Mouse (Mus musculus) forebrain, embryonic 16.5 days (tissue): ENCODE measurements around the gene Zcchc8. TPM values are rescaled to one million over a fixed set of nuclear protein-coding genes. Genes with fewer than 3 reads are reported as not detected.
A peak's percentile ranks its signal among the peaks of the same experiment; 100 is the strongest.
"Not testable (repeated sequence)": the region's sequence is repeated elsewhere in the genome, so short reads cannot be mapped to it uniquely, and the experiment has no call there.

Experiments
- ATAC-seq: fragments of 200-750 bp; cut with Nextera tagmentation; 2 replicates; pipeline ENCODE4 v1.8.0; 2017; ENCODE audit warnings: mild to moderate bottlenecking, moderate library complexity
- H3K27ac ChIP-seq: fragments of 300-500 bp; sonication (generic); 2 replicates; pipeline ENCODE4 v1.5.1; 2014; ENCODE audit warnings: low read length, control low read depth
- H3K27me3 ChIP-seq: fragments of 300-500 bp; sonication (generic); replicated peaks from 2 replicates; pipeline ENCODE4 v1.6.1; 2014; ENCODE audit warnings: low read length; ENCODE audit not compliant: control insufficient read depth, insufficient read depth
- H3K36me3 ChIP-seq: fragments of 300-500 bp; sonication (generic); 2 replicates; pipeline ENCODE4 v1.6.1; 2014; ENCODE audit not compliant: control insufficient read depth, insufficient read depth
- H3K4me1 ChIP-seq: fragments of 300-500 bp; sonication (generic); replicated peaks from 2 replicates; pipeline ENCODE4 v1.6.1; 2014; ENCODE audit warnings: low read length; ENCODE audit not compliant: control insufficient read depth, insufficient read depth
- H3K4me2 ChIP-seq: fragments of 300-500 bp; sonication (generic); 2 replicates; pipeline ENCODE4 v1.6.1; 2014; ENCODE audit warnings: mild to moderate bottlenecking, low read length, control low read depth
- H3K4me3 ChIP-seq: fragments of 300-500 bp; sonication (generic); replicated peaks from 2 replicates; pipeline ENCODE4 v1.5.1; 2014; ENCODE audit warnings: mild to moderate bottlenecking, low read length, control low read depth
- H3K9ac ChIP-seq: fragments of 300-500 bp; sonication (generic); replicated peaks from 2 replicates; pipeline ENCODE4 v1.6.1; 2014; ENCODE audit warnings: low read depth, low read length, control low read depth
- H3K9me3 ChIP-seq: fragments of 300-500 bp; sonication (generic); 2 replicates; pipeline ENCODE4 v1.6.1; 2016; ENCODE audit warnings: low read length; ENCODE audit not compliant: control insufficient read depth
- WGBS: fragments of 180-500 bp; shearing (Covaris S2); extraction: QIAGEN DNeasy Blood & Tissue Kit; methylation state at CpG from one replicate; pipeline ENCODE4 v1.1.7; 2014; 5-methylcytosine and 5-hydroxymethylcytosine counted together
- polyA plus RNA-seq: library from polyadenylated mRNA; unstranded; fragments of >200 nt; fragmentation: Nextera tagmentation; extraction: Ambion mirVana; gene quantifications from 2 replicates; pipeline ENCODE4 v1.2.1, GENCODE M21; 2015

Gene Zcchc8
- polyA plus RNA-seq, result 92.7 and 96.1 TPM in 2 replicates

DNA sequence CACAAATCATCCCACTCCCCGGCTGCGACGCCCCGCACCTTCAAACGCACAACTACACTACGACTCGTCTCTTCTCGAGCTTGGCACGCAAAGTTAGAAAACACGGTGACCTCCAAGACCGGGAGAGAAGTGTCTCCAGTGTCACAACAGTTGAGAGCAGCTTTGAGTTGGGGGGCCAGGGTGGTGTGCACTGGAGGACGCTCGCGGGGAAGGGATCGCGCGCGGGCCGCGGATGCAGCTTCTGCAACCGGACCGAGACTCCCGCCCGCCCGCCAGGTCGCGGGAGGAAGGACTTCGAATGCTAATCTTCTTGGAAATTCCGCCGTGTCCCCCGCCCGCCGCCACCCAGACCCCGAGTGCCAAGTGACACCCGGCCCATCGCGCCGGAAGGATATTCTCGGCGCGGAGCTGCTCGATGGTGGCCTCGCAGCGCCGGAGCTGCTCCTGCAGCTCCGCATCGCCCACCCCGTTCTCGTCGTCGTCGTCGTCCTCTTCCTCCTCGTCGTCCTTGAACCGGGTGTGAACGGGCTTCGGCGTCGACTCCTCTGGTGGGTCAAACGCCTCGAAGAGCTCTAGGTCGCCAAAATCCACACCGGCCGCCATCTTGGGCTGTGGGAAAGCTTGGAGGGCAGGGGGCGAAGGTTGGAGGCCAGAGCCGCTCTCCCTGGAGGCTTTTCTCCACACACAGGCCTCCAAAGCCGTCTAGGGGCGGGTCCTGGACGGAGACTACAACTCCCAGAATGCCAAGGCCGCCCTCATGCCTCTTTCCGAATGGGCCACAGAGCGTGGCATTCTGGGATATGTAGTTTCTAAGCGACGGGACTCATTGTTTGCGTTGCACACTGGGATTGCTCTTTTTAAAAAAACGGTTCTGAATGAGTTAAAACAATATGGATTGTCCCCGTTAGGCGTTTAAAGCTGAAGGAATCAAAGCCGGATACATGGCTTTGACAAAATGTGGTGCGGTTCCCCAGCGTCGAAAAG, at the start of gene Zcchc8:
Zcchc8 (minus strand) TSS at position 773 of the 984 bp plus-strand sequence.
- Histone ChIP-seq H3K27ac (peak within 1 kb of the TSS; percentile 91), H3K36me3 (peaks cover 9% of the 10 kb centered on the region; the same call in 1 of the 2 replicates), H3K4me2 (peak within 1 kb of the TSS; percentile 91), H3K4me3 (peak within 1 kb of the TSS; percentile 94), H3K9me3 (no peaks in the 10 kb centered on the region), H3K9ac (peak within 1 kb of the TSS; percentile 76), H3K27me3 (no peaks in the 10 kb centered on the region), H3K4me1 (peaks cover 27% of the 10 kb centered on the region)
- WGBS, result under 1% methylated on average over 83 of the region's 83 CpGs
- peak; percentile 100 for ATAC-seq

DNA sequence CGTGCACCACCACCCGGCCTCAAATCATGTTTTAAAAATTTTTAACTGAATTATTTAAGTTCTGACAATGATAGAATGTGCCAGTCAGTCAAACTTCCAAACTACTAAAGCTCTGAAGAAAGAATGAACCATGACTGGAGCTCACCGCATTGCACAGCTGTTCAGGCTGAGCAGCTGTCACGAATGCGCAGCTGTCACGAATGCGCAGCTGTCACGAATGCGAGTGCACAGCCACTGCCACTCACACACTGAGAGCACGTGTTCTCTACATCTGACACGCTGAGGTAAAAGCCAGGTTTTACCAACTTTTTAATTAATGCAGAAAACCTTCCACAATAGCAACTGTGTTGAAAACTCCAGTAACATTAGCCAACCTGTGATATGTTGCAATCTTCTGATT, 45.6 kb upstream of the Zcchc8 start:
- not testable (repeated sequence) for H3K4me2 ChIP-seq, H3K9me3 ChIP-seq, H3K9ac ChIP-seq, H3K36me3 ChIP-seq, ATAC-seq, H3K4me1 ChIP-seq, H3K27me3 ChIP-seq, H3K4me3 ChIP-seq, H3K27ac ChIP-seq
- WGBS, result 93% methylated on average over 11 of the region's 11 CpGs

DNA sequence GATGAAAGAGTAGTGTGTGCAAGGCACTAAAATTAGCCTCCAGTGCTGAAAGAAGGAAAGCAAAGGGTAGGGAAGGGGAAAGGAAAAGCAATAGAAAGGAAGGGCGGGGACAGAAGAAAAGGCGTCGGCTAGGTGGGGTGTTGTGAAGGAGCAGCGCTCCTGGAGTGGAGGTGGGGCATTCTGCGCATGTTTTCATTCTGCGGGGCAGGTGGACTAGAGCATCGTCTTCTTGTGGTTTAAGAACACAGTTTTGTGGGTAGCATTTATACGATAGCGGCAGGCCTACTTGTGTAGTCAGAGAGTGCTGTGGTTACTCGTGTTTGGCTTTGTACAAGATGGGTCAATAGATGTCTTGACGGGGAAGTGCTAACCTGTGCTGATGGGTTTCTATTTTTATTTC, 44.6 kb upstream of the Zcchc8 start:
- no peak overlapping the region for H3K27ac ChIP-seq
- H3K36me3 ChIP-seq, result no peaks in the 10 kb centered on the region

DNA sequence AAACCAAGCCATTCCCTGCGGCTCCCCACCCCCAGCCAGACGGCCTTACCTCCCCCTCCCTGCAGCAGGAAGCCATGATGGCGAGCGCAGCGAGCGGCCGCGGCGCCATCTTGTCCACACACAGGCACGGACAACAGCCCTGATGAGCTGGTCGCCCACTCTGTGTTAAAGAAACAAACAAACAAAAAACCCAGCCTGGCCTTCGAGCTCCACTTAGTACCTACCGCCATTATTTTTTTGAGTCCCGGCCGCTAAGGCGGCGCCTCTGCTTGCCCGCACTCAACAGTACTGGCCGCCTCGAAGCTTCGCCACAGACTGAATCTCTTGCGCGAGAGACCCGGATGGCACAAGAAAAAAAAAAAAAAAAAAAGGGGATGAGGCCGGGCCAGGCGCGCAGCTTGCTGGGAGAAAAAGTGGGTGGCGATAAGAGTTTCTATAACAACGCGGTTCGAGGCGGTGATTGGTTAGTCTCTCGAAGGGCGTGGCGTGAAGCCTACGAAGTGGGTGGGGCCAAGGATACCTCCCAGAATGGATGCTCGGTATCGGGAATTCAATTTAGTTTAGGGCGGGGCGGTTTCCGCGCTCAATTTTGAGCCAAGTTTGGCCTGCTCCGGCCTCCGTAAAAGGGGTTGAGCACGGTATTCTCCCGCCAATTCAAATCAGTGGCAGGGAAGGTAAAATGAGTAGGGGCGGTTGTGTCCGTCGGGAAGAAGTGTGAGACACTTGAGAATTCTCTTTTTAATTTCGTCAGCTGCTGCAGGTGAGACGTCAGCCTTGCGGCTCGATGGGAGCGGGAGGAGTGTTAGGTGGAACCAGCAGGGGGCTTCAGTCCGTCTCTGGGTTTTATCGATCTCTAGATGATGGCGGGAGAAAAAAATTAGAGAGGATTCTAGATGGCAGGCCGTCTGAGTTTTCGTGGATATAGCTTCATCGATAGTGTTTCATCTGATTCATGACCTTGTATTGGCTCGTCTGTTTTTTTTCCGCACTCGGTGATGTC, 28.5 kb upstream of the Zcchc8 start, which contains the start of the genes Rsrc2 and Kntc1:
Rsrc2 (minus strand) TSS at position 350 of the 1,000 bp plus-strand sequence.
Kntc1 (plus strand) TSS at position 652 of the 1,000 bp plus-strand sequence.
- under 1% methylated on average over 63 of the region's 63 CpGs for WGBS
- peak; percentile 98 for ATAC-seq
- no peaks in the 10 kb centered on the region for H3K27me3 ChIP-seq

More for the DNA sequence above, 44.6 kb upstream of the Zcchc8 start:
- Histone ChIP-seq H3K9me3 (no peaks in the 10 kb centered on the region), H3K4me3 (no peak overlapping the region), H3K4me2 (no peak overlapping the region), H3K4me1 (no peaks in the 10 kb centered on the region), H3K9ac (no peak overlapping the region), H3K27me3 (no peaks in the 10 kb centered on the region)
- no peak for ATAC-seq
- 96% methylated on average over 11 of the region's 11 CpGs for WGBS

DNA sequence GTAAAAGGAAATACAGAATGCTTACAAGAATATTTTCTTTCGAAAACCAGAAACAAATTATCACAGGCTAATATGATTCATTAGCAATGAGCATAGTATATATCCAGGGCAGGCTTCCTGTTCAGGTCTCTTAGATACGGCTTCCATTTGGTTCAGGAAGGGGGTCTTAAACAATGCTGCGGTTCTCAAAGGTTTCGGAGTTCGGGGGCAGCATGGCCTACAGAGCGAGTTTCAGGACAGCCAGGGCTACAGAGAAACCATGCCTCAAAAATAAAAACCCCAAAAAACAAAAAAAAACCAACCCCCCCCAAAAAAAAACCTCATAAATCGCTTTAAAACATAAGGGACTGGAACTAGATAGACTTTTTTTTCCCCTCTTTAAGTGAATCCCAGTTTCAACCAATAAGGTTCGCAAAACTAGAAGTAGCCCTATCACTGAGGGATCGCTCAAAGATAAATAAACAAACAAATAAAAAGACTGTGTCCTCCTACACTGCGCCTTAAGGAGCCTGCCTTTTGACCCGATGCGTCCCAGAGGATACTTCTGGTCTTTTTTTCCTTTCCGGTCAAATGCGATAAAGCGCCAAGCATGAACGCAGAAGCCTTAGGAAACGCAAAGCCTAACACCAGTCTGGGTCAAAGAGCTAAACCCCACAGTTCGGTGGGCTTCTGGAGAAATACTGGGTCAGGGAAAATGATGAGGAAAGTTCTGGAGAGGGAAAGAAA, 27.6 kb upstream of the Zcchc8 start:
- Histone ChIP-seq H3K36me3 (peaks cover 10% of the 10 kb centered on the region), H3K9me3 (no peaks in the 10 kb centered on the region), H3K27ac (peak overlapping the region; percentile 99), H3K27me3 (no peaks in the 10 kb centered on the region), H3K4me1 (peaks cover 22% of the 10 kb centered on the region), H3K9ac (peak overlapping the region; percentile 88), H3K4me3 (peak overlapping the region; percentile 94), H3K4me2 (peak overlapping the region; percentile 72)
- WGBS, result 1% methylated on average over 18 of the region's 18 CpGs
- ATAC-seq, result no peak

More for the DNA sequence above, 28.5 kb upstream of the Zcchc8 start, which contains the start of the genes Rsrc2 and Kntc1:
- peak within 1 kb of the TSS; percentile 88 for H3K9ac ChIP-seq
- peaks cover 3% of the 10 kb centered on the region for H3K36me3 ChIP-seq
- no peaks in the 10 kb centered on the region for H3K9me3 ChIP-seq
- peak within 1 kb of the TSS; percentile 72 for H3K4me2 ChIP-seq
- H3K4me3 ChIP-seq, result peak within 1 kb of the TSS; percentile 94
- H3K4me1 ChIP-seq, result peaks cover 22% of the 10 kb centered on the region
- H3K27ac ChIP-seq, result peak within 1 kb of the TSS; percentile 99

DNA sequence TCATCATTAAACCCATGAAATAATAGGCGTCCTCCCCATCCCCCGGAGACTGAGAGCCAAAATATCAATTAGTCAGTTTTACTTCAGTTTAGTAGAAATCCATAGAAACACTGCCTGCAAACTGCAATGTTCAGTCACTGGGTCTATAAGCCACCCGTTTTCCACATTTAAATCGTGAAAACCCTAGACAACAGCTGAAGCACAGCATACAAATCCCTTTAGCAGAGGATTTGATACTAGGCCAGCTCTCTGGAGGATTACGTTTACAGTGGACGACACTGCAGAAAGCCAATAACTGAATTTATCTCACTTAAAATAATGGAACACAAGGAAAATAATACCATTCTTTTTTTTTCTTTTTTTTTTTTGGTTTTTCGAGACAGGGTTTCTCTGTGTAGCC, 26.7 kb upstream of the Zcchc8 start:
- no peak for ATAC-seq
- no peaks in the 10 kb centered on the region for H3K27me3 ChIP-seq

DNA sequence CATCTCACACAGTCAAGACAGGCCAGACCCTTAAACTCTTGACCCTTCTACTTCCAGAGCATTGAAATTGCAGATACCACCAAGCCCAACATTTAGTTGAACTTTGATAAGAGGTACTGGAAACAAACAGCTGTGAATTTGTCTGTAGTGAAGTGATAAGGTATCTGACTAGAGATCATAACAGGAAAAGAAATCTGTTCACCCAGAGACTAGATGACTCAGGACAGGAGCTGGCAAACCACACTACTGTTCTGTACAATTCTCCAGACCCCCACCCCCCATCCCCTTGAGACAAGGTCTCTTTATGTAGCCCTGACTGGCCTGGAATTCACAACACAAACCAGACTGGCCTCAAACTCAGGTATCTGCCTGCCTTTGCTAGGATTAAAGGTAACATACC, 25.4 kb upstream of the Zcchc8 start:
- ATAC-seq, result no peak

More for the DNA sequence above, 26.7 kb upstream of the Zcchc8 start:
- Histone ChIP-seq H3K9ac (peak overlapping the region; percentile 24), H3K36me3 (peaks cover 14% of the 10 kb centered on the region), H3K4me2 (peak overlapping the region; percentile 72), H3K4me3 (peak overlapping the region; percentile 94), H3K27ac (no peak overlapping the region), H3K9me3 (no peaks in the 10 kb centered on the region), H3K4me1 (peaks cover 22% of the 10 kb centered on the region)
- WGBS, result 13% methylated on average over 7 of the region's 7 CpGs

DNA sequence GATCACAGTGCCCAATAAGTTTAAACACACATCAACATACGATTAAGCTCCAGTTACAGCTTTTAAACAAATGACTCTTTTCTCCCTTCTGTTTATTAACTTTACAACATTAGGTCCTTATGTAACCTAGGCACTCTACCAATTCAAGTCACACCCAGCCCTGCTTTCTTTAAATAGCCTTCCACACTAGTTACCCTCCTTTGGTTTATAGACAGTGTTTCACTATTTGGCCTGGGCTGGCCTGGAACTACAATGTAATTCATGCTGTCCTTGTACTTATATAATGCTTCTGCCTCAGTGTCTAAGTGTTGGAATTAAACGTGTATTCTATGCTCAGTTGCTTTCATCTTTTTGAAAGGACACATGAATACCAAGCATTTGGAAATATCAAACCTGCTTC, 23.5 kb upstream of the Zcchc8 start:
- no peaks in the 10 kb centered on the region for H3K27me3 ChIP-seq
- H3K9ac ChIP-seq, result no peak overlapping the region
- H3K36me3 ChIP-seq, result peaks cover 23% of the 10 kb centered on the region
- 85% methylated on average over 2 of the region's 2 CpGs for WGBS
- no peak overlapping the region for H3K4me2 ChIP-seq
- ATAC-seq, result no peak
- H3K9me3 ChIP-seq, result no peaks in the 10 kb centered on the region
- no peak overlapping the region for H3K27ac ChIP-seq
- H3K4me3 ChIP-seq, result no peak overlapping the region
- peaks cover 15% of the 10 kb centered on the region for H3K4me1 ChIP-seq

More for the DNA sequence above, 25.4 kb upstream of the Zcchc8 start:
- peak overlapping the region; percentile 20 for H3K4me2 ChIP-seq
- H3K9ac ChIP-seq, result no peak overlapping the region
- H3K27ac ChIP-seq, result no peak overlapping the region
- no peaks in the 10 kb centered on the region for H3K27me3 ChIP-seq
- H3K4me3 ChIP-seq, result 0 out of 2 replicates have a peak overlapping the region, but pooled peaks have one; percentile 2
- no peaks in the 10 kb centered on the region for H3K9me3 ChIP-seq
- H3K4me1 ChIP-seq, result peaks cover 22% of the 10 kb centered on the region
- peaks cover 16% of the 10 kb centered on the region for H3K36me3 ChIP-seq
